Mouse (Mus musculus) adrenal gland (tissue): ENCODE data around the gene Dnase1l3.

ENCODE experiments used
- intact Hi-C: fragments of 180-260 bp; cut with DNase I; formaldehyde crosslinking; loops from one replicate; pipeline ENCODE4 v1.15.1; 2025

The Dnase1l3 gene

GRCm38 (mm10) chr14:7941413-7941812, 53.0 kb downstream of the Dnase1l3 start:
- intact Hi-C loops: loop anchor here (5.0 kb wide), 1 partner anchor 124 kb away; the partner anchor contains the start of gene Flnb

- intact Hi-C loops: no loop called here
Observed at GRCm38 (mm10) chr14:7938809-7939784, 55.3 kb downstream of the Dnase1l3 start.

GRCm38 (mm10) chr14:7937052-7937630, 57.2 kb downstream of the Dnase1l3 start:
- intact Hi-C loops: no loop called here

GRCm38 (mm10) chr14:7934166-7934565, 60.2 kb downstream of the Dnase1l3 start:
- intact Hi-C loops: no loop called here

GRCm38 (mm10) chr14:7932151-7932550, 62.2 kb downstream of the Dnase1l3 start:
- intact Hi-C loops: no loop called here

GRCm38 (mm10) chr14:7929029-7929428, 65.3 kb downstream of the Dnase1l3 start:
- intact Hi-C loops: loop anchor here (10.0 kb wide), 1 partner anchor 54 kb away; no protein-coding TSS in a partner anchor

GRCm38 (mm10) chr14:7928362-7928761, 66.0 kb downstream of the Dnase1l3 start:
- intact Hi-C loops: loop anchor here (10.0 kb wide), 1 partner anchor 54 kb away; no protein-coding TSS in a partner anchor

GRCm38 (mm10) chr14:7923635-7924034, 70.7 kb downstream of the Dnase1l3 start:
- intact Hi-C loops: loop anchor here (10.0 kb wide), 1 partner anchor 49 kb away; no protein-coding TSS in a partner anchor

GRCm38 (mm10) chr14:7921459-7921858, 72.9 kb downstream of the Dnase1l3 start:
- intact Hi-C loops: loop anchor here (10.0 kb wide), 1 partner anchor 47 kb away; no protein-coding TSS in a partner anchor

GRCm38 (mm10) chr14:7919921-7920320, 74.5 kb downstream of the Dnase1l3 start:
- intact Hi-C loops: loop anchor here (10.0 kb wide), 1 partner anchor 45 kb away; no protein-coding TSS in a partner anchor

GRCm38 (mm10) chr14:7919309-7919708, 75.1 kb downstream of the Dnase1l3 start:
- intact Hi-C loops: no loop called here

GRCm38 (mm10) chr14:7918150-7918991, 76.0 kb downstream of the Dnase1l3 start:
- intact Hi-C loops: no loop called here
